Mouse (Mus musculus) MEL (cell line): ENCODE measurements around the gene Nhlrc3.

ENCODE experiments used
- CTCF ChIP-seq, 3 experiments: IDR thresholded peaks in 2 of 3; conservative IDR thresholded peaks in 1 of 3; 2 replicates each; pipeline ENCODE4 v1.5.1; 2011 to 2012; ENCODE audit warnings: low read length in 3 of 3, low read depth in 2 of 3, mild to moderate bottlenecking in 2 of 3, improper control_type of control experiment in 1 of 3, inconsistent platforms in 1 of 3, mixed read lengths in 1 of 3, moderate library complexity in 1 of 3; ENCODE audit not compliant: control insufficient read depth in 1 of 3, insufficient read depth in 1 of 3, poor library complexity in 1 of 3, severe bottlenecking in 1 of 3
- E2F4 ChIP-seq: IDR thresholded peaks from 2 replicates; pipeline ENCODE4 v1.6.1; 2011; ENCODE audit warnings: low read depth, low read length, improper control_type of control experiment, borderline replicate concordance
- GABPA ChIP-seq: IDR thresholded peaks from 2 replicates; pipeline ENCODE4 v1.6.1; 2012; ENCODE audit warnings: low read depth, mild to moderate bottlenecking, inconsistent platforms, low read length, improper control_type of control experiment, moderate library complexity
- MAFK ChIP-seq: IDR thresholded peaks from 2 replicates; pipeline ENCODE4 v1.6.1; 2011; ENCODE audit warnings: low read depth, mild to moderate bottlenecking, low read length, improper control_type of control experiment, borderline replicate concordance
- MYC ChIP-seq: IDR thresholded peaks from 2 replicates; pipeline ENCODE4 v1.6.1; 2011; ENCODE audit warnings: low read depth, mild to moderate bottlenecking, low read length, improper control_type of control experiment, moderate library complexity
- POLR2A ChIP-seq, 2 experiments: IDR thresholded peaks; 2 replicates each; pipeline ENCODE4 v1.6.1; 2011 to 2012; ENCODE audit warnings: low read length in 2 of 2, mild to moderate bottlenecking in 2 of 2, control low read depth in 1 of 2, improper control_type of control experiment in 1 of 2, low read depth in 1 of 2, moderate library complexity in 1 of 2; ENCODE audit not compliant: control insufficient read depth in 1 of 2, insufficient read depth in 1 of 2, poor library complexity in 1 of 2
- SIN3A ChIP-seq: IDR thresholded peaks from 2 replicates; pipeline ENCODE4 v1.6.1; 2012; ENCODE audit warnings: low read length, improper control_type of control experiment, inconsistent platforms
- ZC3H11A ChIP-seq: IDR thresholded peaks from 2 replicates; pipeline ENCODE4 v1.6.1; 2012; ENCODE audit warnings: low read depth, mild to moderate bottlenecking, inconsistent platforms, low read length, improper control_type of control experiment
- ZKSCAN1 ChIP-seq: IDR thresholded peaks from 2 replicates; pipeline ENCODE4 v1.6.1; 2012; ENCODE audit warnings: low read depth, mild to moderate bottlenecking, inconsistent platforms, low read length, improper control_type of control experiment, moderate library complexity

- TF ChIP-seq ZKSCAN1 (no peak), MYC (no peak), POLR2A (IDR thresholded peaks at IDR 0.05; ENCODE audit: control insufficient read depth in 1 of 2, insufficient read depth in 1 of 2, low read depth in 1 of 2, low read length in 2 of 2, poor library complexity in 1 of 2) (no peak), GABPA (no peak), SIN3A (no peak), E2F4 (no peak), ZC3H11A (no peak), CTCF (IDR thresholded peaks at IDR 0.05 in 2 of 3, conservative IDR thresholded peaks at IDR 0.05 in 1 of 3; ENCODE audit: control insufficient read depth in 1 of 3, insufficient read depth in 1 of 3, low read depth in 2 of 3, low read length in 3 of 3, poor library complexity in 1 of 3, severe bottlenecking in 1 of 3) (no peak), MAFK (no peak)
These were observed 4.2 kb upstream of the Nhlrc3 start for GRCm38 (mm10) chr3:53467356-53467755.
